Mouse (Mus musculus): ENCODE measurements around the gene Apoc2. TPM values are rescaled to one million over a fixed set of nuclear protein-coding genes. Genes with fewer than 3 reads are reported as not detected.

Apoc2 gene
- total RNA-seq (2021): not detected
- long read RNA-seq, experiment 1: 0 reads
- long read RNA-seq, experiment 2: 0 reads

DNA sequence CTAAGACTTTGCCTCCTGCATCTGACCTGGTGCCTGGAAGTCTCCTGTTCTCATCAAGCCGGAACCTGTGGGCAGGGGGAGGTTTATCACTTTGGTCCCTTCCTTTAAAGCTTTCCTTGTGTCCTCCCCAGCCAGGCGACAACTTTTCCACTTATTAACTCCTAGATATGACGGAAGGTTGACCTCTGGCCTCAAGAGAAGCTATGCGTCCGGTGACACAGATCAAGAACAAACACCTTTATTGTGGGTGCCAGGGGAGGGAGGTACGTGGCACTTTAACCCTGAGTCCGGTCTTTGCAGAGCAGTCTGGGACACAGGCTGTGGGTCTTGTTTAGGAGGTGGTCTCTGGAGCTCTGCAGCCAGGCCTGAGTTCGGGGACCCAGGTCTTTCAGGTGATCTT lies at the start of gene Apoc2:
TSS of gene Apoc2 (minus strand) at position 70 of the 400 bp plus-strand sequence.
- DNase-seq (ENCODE audit: low spot score in 2 of 2): no peak
- intact Hi-C loops (cut with DNase I): no loop called here

GRCm38 (mm10) chr7:19726541-19726940 lies 48.8 kb upstream of the Apoc2 start:
- no peak for DNase-seq (ENCODE audit: low spot score in 2 of 2)
- intact Hi-C loops (cut with DNase I): no loop called here

- intact Hi-C loops (cut with DNase I): no loop called here
- DNase-seq (ENCODE audit: low spot score in 2 of 2): no peak
These were observed 46.4 kb upstream of the Apoc2 start for GRCm38 (mm10) chr7:19724167-19724566.

GRCm38 (mm10) chr7:19722754-19723195 lies 45.0 kb upstream of the Apoc2 start:
- intact Hi-C loops (cut with DNase I): no loop called here

DNA sequence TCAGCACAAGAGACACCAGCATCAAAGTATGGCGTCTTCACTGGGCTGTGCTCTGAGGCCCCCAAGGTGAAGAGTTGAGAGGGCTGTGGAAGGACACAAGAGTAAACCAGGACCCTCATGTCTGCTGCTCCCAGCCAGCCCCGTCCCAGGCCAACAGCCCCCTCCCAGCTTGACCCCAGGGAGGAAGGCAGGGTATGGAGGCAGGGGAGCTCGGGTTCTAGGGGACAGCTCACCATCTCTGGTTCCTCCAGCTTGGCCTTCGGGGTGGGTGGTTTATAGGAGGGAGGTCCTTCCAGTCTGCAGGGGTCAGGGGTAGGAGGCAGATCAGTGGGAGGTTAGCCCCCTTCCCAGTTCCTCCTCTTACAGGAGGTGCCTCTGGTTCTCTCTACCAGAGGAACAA lies 41.5 kb upstream of the Apoc2 start:
- intact Hi-C loops (cut with DNase I): no loop called here
- DNase-seq (ENCODE audit: low spot score in 2 of 2): no peak

More at GRCm38 (mm10) chr7:19722754-19723195, 45.0 kb upstream of the Apoc2 start:
- no peak for DNase-seq (ENCODE audit: low spot score in 2 of 2)

DNA sequence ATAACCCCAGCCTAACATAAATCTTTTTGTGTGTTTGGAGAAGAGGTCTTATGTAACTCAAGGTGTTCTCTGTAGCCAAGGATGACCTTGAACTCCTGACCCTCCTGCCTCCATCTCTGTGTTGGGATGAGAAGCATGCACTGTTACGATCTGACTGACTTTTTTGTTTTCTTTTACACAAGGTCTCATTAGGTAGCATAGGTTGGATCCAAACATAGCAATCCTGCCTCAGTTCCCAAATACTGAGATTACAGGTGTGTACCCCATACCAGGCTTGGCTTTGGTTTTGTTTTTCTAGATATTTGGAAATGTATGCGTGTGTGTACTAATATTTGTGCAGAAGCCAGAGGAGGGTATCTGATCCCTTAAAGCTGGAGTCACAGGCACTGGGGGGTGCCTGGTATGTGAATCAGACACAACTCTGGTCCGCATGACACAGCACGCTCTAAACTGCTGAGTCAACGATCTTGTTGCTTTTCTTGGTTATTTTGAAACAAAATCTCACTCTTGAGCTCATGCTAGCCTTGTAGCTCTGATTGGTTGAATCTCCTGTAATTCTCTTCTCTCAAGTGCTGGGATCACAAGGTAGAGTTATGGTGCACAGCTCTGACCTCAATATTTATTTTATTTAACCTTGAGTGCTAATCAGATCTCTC lies 40.7 kb upstream of the Apoc2 start:
- intact Hi-C loops (cut with DNase I): no loop called here
- DNase-seq (ENCODE audit: low spot score in 2 of 2): no peak

DNA sequence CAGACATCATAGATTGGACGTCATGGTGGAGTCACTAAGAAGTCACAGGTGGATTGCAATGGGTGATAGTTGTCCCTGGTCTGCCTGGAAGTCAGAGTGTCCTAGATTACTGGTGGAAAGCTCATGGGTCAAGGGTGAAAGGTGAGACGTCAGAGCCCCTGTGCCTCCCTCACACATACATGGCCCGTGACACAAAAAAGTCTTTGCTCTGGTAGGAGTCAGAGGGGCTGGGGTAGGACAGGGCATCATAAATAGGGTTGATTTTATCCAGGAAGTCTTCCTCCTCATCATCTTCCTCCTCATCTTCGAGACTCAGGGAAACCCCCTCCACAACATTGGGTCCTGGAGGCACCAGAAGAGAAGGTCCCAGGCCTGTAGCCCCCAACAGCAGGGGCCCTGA lies 39.6 kb upstream of the Apoc2 start:
- no peak for DNase-seq (ENCODE audit: low spot score in 2 of 2)
- intact Hi-C loops (cut with DNase I): no loop called here

DNA sequence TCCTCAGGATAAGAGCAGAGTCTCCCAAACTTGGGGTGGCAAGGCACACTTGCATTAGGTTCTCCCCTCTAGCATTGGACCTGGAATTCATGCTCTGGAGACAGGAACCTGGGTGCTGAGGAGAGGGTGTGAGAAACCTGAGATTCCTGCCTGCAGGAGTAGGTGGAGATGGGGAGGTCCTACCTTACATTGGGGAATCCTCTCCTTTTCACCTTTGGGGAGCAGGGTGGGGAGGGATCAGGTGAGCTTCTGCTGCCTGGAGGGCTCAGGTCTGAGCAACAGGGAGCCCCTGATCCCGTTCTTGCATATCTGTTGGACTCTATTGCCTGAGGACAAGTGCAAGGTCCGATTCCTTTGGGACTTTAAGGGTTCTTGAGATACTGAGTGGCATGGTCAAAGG lies 39.1 kb upstream of the Apoc2 start:
- no peak for DNase-seq (ENCODE audit: low spot score in 2 of 2)
- intact Hi-C loops (cut with DNase I): no loop called here

- intact Hi-C loops (cut with DNase I): no loop called here
- DNase-seq (ENCODE audit: low spot score in 2 of 2): no peak
These were observed 38.4 kb upstream of the Apoc2 start for GRCm38 (mm10) chr7:19716055-19716682.

DNA sequence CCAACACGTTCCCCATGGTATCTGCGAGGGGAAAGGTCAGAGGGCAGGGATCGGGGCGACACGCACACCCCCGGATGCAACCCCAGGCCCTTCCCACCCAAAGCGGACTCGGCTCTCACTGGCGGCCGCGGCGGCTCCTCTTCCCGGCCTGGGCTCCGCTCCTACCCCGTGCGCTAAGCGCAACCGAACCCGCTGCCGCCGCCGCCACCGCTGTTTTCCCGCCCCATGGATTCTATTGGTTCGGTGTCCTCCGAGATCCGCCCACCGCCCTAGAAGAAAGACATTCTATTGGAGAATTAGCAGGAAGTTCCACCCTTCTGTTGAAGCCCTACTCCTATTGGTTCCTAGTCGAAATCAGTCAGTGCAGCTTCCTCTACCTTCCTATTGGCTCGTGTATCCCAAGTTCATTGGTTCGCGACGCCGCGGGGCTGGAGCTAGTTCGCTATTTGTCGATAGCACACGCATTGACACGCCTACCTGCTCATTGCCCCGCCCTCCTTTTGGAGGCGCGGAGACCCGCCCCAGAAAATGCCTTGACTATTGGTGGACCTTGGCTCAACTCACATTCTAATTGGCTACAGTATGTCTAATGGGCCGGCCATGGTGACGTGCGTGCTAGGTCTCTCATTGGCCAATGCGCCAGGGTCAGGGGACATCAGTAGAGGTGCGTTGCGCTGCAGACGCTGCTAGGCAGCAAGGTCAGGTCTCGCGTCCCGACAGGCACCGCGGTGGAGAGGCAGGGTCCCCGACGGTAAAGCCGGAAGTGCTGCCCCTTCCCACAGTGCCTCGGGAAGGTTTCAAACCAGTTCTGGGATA lies 37.7 kb upstream of the Apoc2 start, which contains the start of gene Tomm40:
TSS of gene Tomm40 (minus strand) at position 200 of the 816 bp plus-strand sequence.
- DNase-seq (ENCODE audit: low spot score in 2 of 2): peak; percentile 99 to 100
- intact Hi-C loops (cut with DNase I): no loop called here

GRCm38 (mm10) chr7:19714836-19715235 lies 37.1 kb upstream of the Apoc2 start:
- DNase-seq (ENCODE audit: low spot score in 2 of 2): no peak
- intact Hi-C loops (cut with DNase I): no loop called here

- DNase-seq (ENCODE audit: low spot score in 2 of 2): no peak
- intact Hi-C loops (cut with DNase I): no loop called here
These were observed 35.9 kb upstream of the Apoc2 start for GRCm38 (mm10) chr7:19713598-19713997.

DNA sequence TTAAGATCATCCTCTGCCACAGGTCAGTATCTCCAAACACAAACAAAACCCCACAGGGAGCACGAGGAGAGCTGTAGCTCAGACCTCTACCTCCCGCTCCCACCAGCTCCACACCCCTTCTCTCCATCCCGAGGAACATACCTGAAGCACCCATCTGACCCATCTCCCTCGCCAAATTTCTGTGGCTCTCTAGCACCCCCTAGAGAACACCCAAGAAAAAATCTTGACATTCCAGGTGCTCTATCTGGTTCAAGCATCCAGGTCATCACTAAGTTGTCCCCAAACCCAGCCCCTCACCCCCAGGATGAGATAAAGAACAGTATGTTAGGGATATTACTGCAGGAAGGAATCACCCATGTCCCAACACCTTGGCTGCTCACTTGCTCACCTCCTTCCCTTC lies 35.5 kb upstream of the Apoc2 start:
- intact Hi-C loops (cut with DNase I): no loop called here
- no peak for DNase-seq (ENCODE audit: low spot score in 2 of 2)

GRCm38 (mm10) chr7:19712414-19712813 lies 34.7 kb upstream of the Apoc2 start:
- intact Hi-C loops (cut with DNase I): no loop called here

GRCm38 (mm10) chr7:19710650-19711049 lies 32.9 kb upstream of the Apoc2 start:
- intact Hi-C loops (cut with DNase I): no loop called here
- no peak for DNase-seq (ENCODE audit: low spot score in 2 of 2)

More at GRCm38 (mm10) chr7:19712414-19712813, 34.7 kb upstream of the Apoc2 start:
- peak in 1 of 2 experiments; percentile 60 for DNase-seq (ENCODE audit: low spot score in 2 of 2)

DNA sequence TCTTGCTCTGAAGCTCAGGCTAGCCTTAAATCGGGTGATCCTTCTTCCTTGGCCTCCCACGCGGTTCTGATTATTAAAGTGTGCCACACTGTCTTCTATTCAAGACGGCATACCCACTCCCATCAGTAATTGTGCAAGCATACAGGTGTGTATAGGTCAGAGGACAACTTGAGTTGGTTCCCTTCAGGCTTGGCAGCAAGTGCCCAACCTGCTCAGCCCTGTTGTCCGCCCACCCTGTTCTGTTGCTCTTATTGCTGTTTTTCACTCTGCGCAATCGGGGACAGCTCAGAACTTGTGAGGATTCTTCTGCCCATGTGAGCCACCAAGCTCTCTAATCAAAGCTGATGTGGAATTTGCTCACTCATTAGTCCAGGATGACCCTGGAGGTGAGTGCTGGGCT lies 27.5 kb upstream of the Apoc2 start:
- intact Hi-C loops (cut with DNase I): no loop called here
- no peak for DNase-seq (ENCODE audit: low spot score in 2 of 2)

DNA sequence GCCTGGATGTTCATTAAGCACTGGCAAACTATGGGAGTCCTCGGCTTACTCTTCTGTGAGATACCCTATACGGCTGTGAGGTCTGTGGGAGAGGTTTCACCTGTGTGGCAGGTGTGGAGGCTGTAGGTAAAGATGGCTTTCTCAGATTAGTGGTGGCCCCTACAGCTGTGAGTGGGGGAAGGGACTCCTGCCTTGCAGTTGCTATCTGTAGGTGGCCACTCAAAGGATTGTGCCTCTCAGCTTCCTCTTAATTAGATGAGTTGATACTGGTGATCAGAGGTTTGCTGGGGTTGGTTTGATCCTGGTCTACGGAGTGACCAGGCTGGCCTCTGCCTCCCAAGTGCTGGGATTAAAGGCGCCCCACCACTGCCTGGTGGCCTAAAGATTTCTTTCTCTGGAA lies 26.7 kb upstream of the Apoc2 start:
- intact Hi-C loops (cut with DNase I): no loop called here
- no peak for DNase-seq (ENCODE audit: low spot score in 2 of 2)

GRCm38 (mm10) chr7:19702859-19703555 lies 25.3 kb upstream of the Apoc2 start:
- no peak for DNase-seq (ENCODE audit: low spot score in 2 of 2)
- intact Hi-C loops (cut with DNase I): no loop called here

GRCm38 (mm10) chr7:19701069-19701761 lies 23.5 kb upstream of the Apoc2 start:
- intact Hi-C loops (cut with DNase I): loop anchor here (2.0 kb wide), 1 partner anchor 32 kb away; no protein-coding TSS in a partner anchor
- DNase-seq (ENCODE audit: low spot score in 2 of 2): peak; percentile 71 to 73

Data from left cerebral cortex, postnatal 14 days (tissue).